Mouse (Mus musculus): ENCODE measurements around the gene 4921539E11Rik. TPM values are rescaled to one million over a fixed set of nuclear protein-coding genes. Genes with fewer than 3 reads are reported as not detected.

Gene 4921539E11Rik
- polyA plus RNA-seq, 1 experiment from 2014 or later: not detected

GRCm38 (mm10) chr4:103197401-103197800 lies 93.3 kb downstream of the 4921539E11Rik start:
- ATAC-seq: no peak
- H3K4me2 ChIP-seq (ENCODE audit: low read length): no peak overlapping the region
- H3K9me3 ChIP-seq (replicated peaks; ENCODE audit: control insufficient read depth, low read length, poor library complexity, severe bottlenecking): no peaks in the 10 kb centered on the region
- WGBS: 93% methylated on average over 8 of the region's 8 CpGs
- no peak overlapping the region for H3K4me3 ChIP-seq (ENCODE audit: low read depth, low read length)
- no peak overlapping the region for H3K9ac ChIP-seq (ENCODE audit: low read depth, low read length)
- no peak overlapping the region for H3K27ac ChIP-seq (ENCODE audit: low read length)
- H3K4me1 ChIP-seq (ENCODE audit: control insufficient read depth, insufficient read depth, low read length): no peaks in the 10 kb centered on the region
- peaks cover 9% of the 10 kb centered on the region; the same call in 1 of the 2 replicates for H3K36me3 ChIP-seq (ENCODE audit: control insufficient read depth, insufficient read depth, low read length)
- H3K27me3 ChIP-seq (ENCODE audit: control insufficient read depth, insufficient read depth, low read depth, low read length): no peaks in the 10 kb centered on the region

GRCm38 (mm10) chr4:103192421-103192820 lies 98.2 kb downstream of the 4921539E11Rik start:
- no peak overlapping the region for H3K9ac ChIP-seq (ENCODE audit: low read depth, low read length)
- peaks cover 9% of the 10 kb centered on the region; the same call in 1 of the 2 replicates for H3K36me3 ChIP-seq (ENCODE audit: control insufficient read depth, insufficient read depth, low read length)
- ATAC-seq: no peak
- 88% methylated on average over 2 of the region's 2 CpGs for WGBS
- no peaks in the 10 kb centered on the region for H3K27me3 ChIP-seq (ENCODE audit: control insufficient read depth, insufficient read depth, low read depth, low read length)
- no peak overlapping the region for H3K4me2 ChIP-seq (ENCODE audit: low read length)
- H3K27ac ChIP-seq (ENCODE audit: low read length): no peak overlapping the region
- no peak overlapping the region for H3K4me3 ChIP-seq (ENCODE audit: low read depth, low read length)
- no peaks in the 10 kb centered on the region for H3K4me1 ChIP-seq (ENCODE audit: control insufficient read depth, insufficient read depth, low read length)
- no peaks in the 10 kb centered on the region for H3K9me3 ChIP-seq (replicated peaks; ENCODE audit: control insufficient read depth, low read length, poor library complexity, severe bottlenecking)

- WGBS: 91% methylated on average over 8 of the region's 8 CpGs
- Histone ChIP-seq H3K4me2 (ENCODE audit: low read length) (no peak overlapping the region), H3K9ac (ENCODE audit: low read depth, low read length) (no peak overlapping the region)
Measured at GRCm38 (mm10) chr4:103188786-103189640, 101.7 kb downstream of the 4921539E11Rik start.

More at GRCm38 (mm10) chr4:103188786-103189640, 101.7 kb downstream of the 4921539E11Rik start:
- no peaks in the 10 kb centered on the region for H3K4me1 ChIP-seq (ENCODE audit: control insufficient read depth, insufficient read depth, low read length)
- peaks cover 6% of the 10 kb centered on the region; the same call in 1 of the 2 replicates for H3K36me3 ChIP-seq (ENCODE audit: control insufficient read depth, insufficient read depth, low read length)
- no peak overlapping the region for H3K4me3 ChIP-seq (ENCODE audit: low read depth, low read length)
- H3K9me3 ChIP-seq (replicated peaks; ENCODE audit: control insufficient read depth, low read length, poor library complexity, severe bottlenecking): no peaks in the 10 kb centered on the region
- H3K27ac ChIP-seq (ENCODE audit: low read length): no peak overlapping the region
- H3K27me3 ChIP-seq (ENCODE audit: control insufficient read depth, insufficient read depth, low read depth, low read length): no peaks in the 10 kb centered on the region
- ATAC-seq: no peak

Other genes with a start within 250 kb of the 4921539E11Rik start
- 26.7 and 34.4 TPM in 2 replicates for gene Mier1, start 176.5 kb downstream of the 4921539E11Rik start, polyA plus RNA-seq (2015; fragmentation: Nextera tagmentation; extraction: Ambion mirVana)
- 5.7 and 6.2 TPM in 2 replicates for gene Wdr78, start 176.3 kb downstream of the 4921539E11Rik start, polyA plus RNA-seq (2015; fragmentation: Nextera tagmentation; extraction: Ambion mirVana)
- gene Slc35d1, start 75.7 kb downstream of the 4921539E11Rik start, polyA plus RNA-seq (2015; fragmentation: Nextera tagmentation; extraction: Ambion mirVana): 5.7 and 5.9 TPM in 2 replicates
- gene Oma1, start 22.9 kb upstream of the 4921539E11Rik start, polyA plus RNA-seq (2015; fragmentation: Nextera tagmentation; extraction: Ambion mirVana): 9.6 and 10.5 TPM in 2 replicates